Comparison of ENCODE assay signal across 13 mouse cellular contexts in the genomic region with DNA sequence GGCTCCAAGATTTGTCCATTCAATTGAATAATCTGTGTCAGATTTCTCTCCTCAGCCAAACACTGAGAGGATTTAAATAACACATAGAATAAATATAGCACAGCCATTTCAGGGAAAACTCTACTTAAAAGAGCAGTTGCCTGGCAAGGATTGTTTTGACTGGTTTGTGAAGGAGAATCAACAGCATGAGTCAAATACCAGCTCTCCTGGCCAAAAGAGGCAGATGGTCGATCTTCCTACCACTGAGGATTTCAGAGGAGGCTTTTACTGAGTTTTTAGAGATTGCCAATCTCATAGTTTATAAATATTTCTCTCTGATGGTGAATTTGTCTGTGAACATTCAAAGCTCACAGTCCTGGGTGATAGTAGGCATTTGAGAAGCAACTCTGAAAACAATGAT. TPM values are rescaled to one million over a fixed set of nuclear protein-coding genes. Genes with fewer than 3 reads are reported as not detected.
A peak's percentile ranks its signal among the peaks of the same experiment; 100 is the strongest.
DNase-seq lines count a peak whose midpoint lies in the region; ATAC-seq lines count a peak whose summit lies in the region.
"Had no signal": no experiment of that assay in that cellular context is flagged by ENCODE, and none has a peak within 500 bp of the region (broad histone marks: within the 10 kb centered on the region; RNA-seq: fewer than 3 reads in every experiment).

No protein-coding gene starts in this region.

- intact Hi-C loops in left cerebral cortex, postnatal 14 days (cut with DNase I), result loop anchor here (10.0 kb wide), 1 partner anchor 325 kb away; no protein-coding TSS in a partner anchor

- DNase-seq in NIH3T3 (ENCODE audit: low read depth), result peak; percentile 70
- peak; percentile 17 for DNase-seq in cerebellum, adult 11 months
- peak; percentile 49 to 63 for DNase-seq in left cerebral cortex, postnatal 14 days (ENCODE audit: low spot score in 2 of 2)
- DNase-seq in adrenal gland, postnatal 25 days, result no peak
- DNase-seq in spleen, postnatal 4 days (ENCODE audit: low spot score in 2 of 2), result no peak
- DNase-seq in lung, postnatal 36 days, result no peak
- DNase-seq in natural killer cell, adult 2 months (ENCODE audit: low spot score in 2 of 2), result no peak
- DNase-seq: kidney, adult 18-20 months; liver, embryonic 13.5 days; lung, postnatal 4 days had no signal

- peak; percentile 93 for ATAC-seq in frontal cortex, adult (ENCODE audit: low TSS enrichment)
- ATAC-seq: forebrain, embryonic 13.5 days; midbrain, embryonic 16.5 days had no signal

RNA-seq across cellular contexts. Expression of a gene that starts 41.9 kb away (rescaled TPM):
- total RNA-seq in left cerebral cortex, postnatal 14 days (2021), result 10 to 100 TPM; 13.7 to 17.3 TPM
- 35.9 and 40.1 TPM in 2 replicates for total RNA-seq in adrenal gland, postnatal 25 days (2021)

RNA-seq across cellular contexts. Expression of a gene that starts 42.2 kb away (rescaled TPM):
- 1 to 10 TPM; 3.7 to 4.7 TPM for total RNA-seq in left cerebral cortex, postnatal 14 days (2021)
- total RNA-seq in adrenal gland, postnatal 25 days (2021), result 11.4 and 12.8 TPM in 2 replicates

Comparison
In these comparisons a context has a peak if more than half of its experiments do, and no peak if none do; other contexts are left out.
1. DNase-seq: peak in NIH3T3 (single experiment), cerebellum, adult 11 months (single experiment) and left cerebral cortex, postnatal 14 days (2 of 2); none in adrenal gland, postnatal 25 days (single experiment), spleen, postnatal 4 days (0 of 2), lung, postnatal 36 days (single experiment) and natural killer cell, adult 2 months (0 of 2).